Mouse (Mus musculus) C2C12 (cell line): Measurements from ENCODE around the gene Atr.

Experiments
- CEBPB ChIP-seq: IDR thresholded peaks from one replicate; pipeline ENCODE4 v1.6.1; 2011; ENCODE audit warnings: low read depth, mild to moderate bottlenecking, control low read depth, moderate library complexity
- CTCF ChIP-seq: IDR thresholded peaks from one replicate; pipeline ENCODE4 v1.5.1; 2011; ENCODE audit not compliant: control insufficient read depth, insufficient read depth, insufficient read length
- FOSL1 ChIP-seq: IDR thresholded peaks from one replicate; pipeline ENCODE4 v1.8.0; 2011; ENCODE audit warnings: mild to moderate bottlenecking, low read length; ENCODE audit not compliant: poor library complexity, insufficient read depth, severe bottlenecking
- MAX ChIP-seq: IDR thresholded peaks from one replicate; pipeline ENCODE4 v1.6.1; 2011; ENCODE audit warnings: mild to moderate bottlenecking, control low read depth
- MYOD1 ChIP-seq: IDR thresholded peaks from one replicate; pipeline ENCODE4 v1.6.1; 2011; ENCODE audit warnings: low read depth; ENCODE audit not compliant: control insufficient read depth, insufficient read length
- MYOG ChIP-seq: IDR thresholded peaks from one replicate; pipeline ENCODE4 v1.6.1; 2011; ENCODE audit not compliant: control insufficient read depth, insufficient read length; ENCODE audit errors: extremely low read depth
- USF1 ChIP-seq: IDR thresholded peaks from one replicate; pipeline ENCODE4 v1.6.1; 2011; ENCODE audit warnings: low read depth, mild to moderate bottlenecking, control low read depth, moderate library complexity

GRCm38 (mm10) chr9:95953658-95954057 lies 96.3 kb downstream of the Atr start:
- TF ChIP-seq CTCF = no peak
- TF ChIP-seq MYOG = no peak
- TF ChIP-seq MYOD1 = no peak
- TF ChIP-seq MAX = no peak
- TF ChIP-seq USF1 = no peak
- no peak for TF ChIP-seq CEBPB
- no peak for TF ChIP-seq FOSL1
